Mouse (Mus musculus): ENCODE data around the gene Ntm.
A peak's percentile ranks its signal among the peaks of the same experiment; 100 is the strongest.

Gene Ntm

GRCm38 (mm10) chr9:29962978-29963377 is at the start of gene Ntm:
TSS of gene Ntm (minus strand) at chr9:29963141.
- DNase-seq (ENCODE audit: low spot score in 2 of 2) = no peak

DNA sequence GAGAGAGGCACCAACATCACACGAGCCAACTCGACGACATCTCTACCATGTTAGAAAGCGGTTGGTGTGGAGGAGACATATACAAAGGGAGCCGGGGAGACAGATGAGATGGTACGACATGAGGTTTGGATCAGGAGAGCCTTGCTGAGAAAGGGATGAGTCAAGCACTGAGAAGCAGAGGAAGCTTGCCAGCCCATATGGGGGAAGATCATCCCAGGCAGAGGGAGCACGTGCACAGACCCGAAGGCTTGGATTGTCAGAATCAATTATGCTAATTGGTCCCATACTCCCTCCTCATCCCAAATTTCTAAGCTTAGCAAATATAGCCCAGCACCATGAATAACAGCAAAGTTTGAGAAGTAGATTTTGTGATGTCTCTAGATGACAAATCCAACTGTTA is 42.8 kb upstream of the Ntm start:
- DNase-seq (ENCODE audit: low spot score in 2 of 2) = no peak

DNA sequence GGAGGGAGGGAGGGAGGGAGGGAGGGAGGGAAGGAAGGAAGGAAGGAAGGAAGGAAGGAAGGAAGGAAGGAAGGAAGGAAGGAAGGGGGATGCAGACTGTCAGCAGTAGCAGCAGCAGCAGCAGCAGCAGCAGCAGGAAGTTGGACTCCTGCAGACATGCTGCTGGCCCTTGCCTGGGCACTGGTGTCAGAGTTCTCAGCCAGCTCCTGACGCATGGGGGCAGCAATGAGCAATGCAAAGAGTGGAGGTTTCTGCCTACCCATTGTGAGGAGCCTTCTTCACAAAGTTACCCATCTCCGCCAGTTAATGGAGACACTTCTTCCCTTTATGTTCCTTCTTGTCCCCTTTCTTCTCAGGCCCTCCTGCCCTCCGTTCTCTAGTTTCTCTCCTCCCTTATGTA is 40.7 kb upstream of the Ntm start:
- peak; percentile 54 to 66 for DNase-seq (ENCODE audit: low spot score in 2 of 2)

GRCm38 (mm10) chr9:29981177-29981915 is 18.4 kb upstream of the Ntm start:
- no peak for DNase-seq (ENCODE audit: low spot score in 2 of 2)

DNA sequence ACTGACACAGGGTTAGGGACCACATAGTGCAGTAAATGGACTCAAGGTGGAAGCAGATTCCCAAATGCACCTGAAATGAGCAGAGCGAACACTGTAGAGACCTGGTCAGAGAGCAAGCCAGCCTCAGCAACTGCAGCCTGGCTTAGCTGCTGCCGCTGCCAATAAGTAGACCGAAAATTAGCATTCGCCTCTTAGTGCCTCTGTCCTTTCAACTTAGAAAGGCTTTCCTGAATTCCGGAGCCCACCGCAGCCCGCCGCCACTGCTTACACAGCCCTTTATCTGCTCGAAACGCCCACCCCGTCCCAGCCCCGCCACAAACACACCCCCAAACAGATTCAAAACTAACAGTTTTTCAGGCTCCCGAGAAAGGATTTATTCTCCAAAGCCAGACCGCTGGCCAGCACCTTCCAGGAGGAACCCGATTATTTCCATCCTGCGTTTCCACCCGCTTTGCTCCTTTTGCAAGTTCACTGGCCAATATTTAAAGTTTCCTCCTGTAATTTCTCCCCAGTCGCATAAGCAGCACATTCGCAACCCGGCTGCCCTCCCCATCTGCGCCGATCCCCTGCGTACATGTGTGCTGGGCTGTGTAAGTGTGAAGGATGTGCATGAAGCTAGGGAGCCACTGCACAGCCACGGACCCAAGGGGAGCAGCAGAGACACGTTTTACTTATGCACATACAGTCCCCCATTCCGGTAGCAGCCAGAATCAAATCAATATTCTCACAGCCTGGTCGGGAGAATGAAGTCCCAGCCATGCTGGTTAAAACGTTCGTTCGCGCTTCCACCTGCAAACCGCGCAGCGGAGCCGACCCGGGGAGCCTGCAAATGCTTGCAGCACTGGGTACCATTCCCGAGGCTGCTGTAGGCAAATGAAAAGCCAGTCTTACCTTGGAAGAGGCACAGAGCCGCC is 730 bp downstream of the Ntm start:
- no peak for DNase-seq (ENCODE audit: low spot score in 2 of 2)

DNA sequence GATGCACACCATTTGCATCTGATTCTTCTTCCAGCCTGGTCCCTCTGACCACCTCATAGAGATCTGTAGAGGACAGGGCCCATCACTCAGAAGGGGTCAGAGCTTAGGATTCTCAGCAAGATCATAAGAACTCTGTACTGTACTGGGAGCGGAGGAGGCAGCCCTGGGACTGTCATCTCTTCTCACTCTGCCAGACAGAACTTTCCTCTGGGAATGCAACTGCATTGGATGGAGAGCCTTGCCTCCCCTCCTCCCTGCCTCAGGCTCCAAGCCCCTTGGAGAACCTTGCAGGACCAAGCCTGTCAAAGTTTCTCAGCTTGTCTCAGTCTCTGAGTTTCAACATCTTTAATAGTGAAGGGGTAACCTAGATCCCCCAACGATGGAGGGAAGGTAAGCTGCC is 1.4 kb downstream of the Ntm start:
- no peak for DNase-seq (ENCODE audit: low spot score in 2 of 2)

- no peak for DNase-seq (ENCODE audit: low spot score in 2 of 2)
These were observed 2.2 kb downstream of the Ntm start for GRCm38 (mm10) chr9:29960741-29961140.

GRCm38 (mm10) chr9:29960236-29960635 is 2.7 kb downstream of the Ntm start:
- no peak for DNase-seq (ENCODE audit: low spot score in 2 of 2)

GRCm38 (mm10) chr9:29956936-29957335 is 6.0 kb downstream of the Ntm start:
- DNase-seq (ENCODE audit: low spot score in 2 of 2) = no peak

GRCm38 (mm10) chr9:29954031-29954430 is 8.9 kb downstream of the Ntm start:
- no peak for DNase-seq (ENCODE audit: low spot score in 2 of 2)

GRCm38 (mm10) chr9:29949041-29949440 is 13.9 kb downstream of the Ntm start:
- DNase-seq (ENCODE audit: low spot score in 2 of 2) = no peak

DNA sequence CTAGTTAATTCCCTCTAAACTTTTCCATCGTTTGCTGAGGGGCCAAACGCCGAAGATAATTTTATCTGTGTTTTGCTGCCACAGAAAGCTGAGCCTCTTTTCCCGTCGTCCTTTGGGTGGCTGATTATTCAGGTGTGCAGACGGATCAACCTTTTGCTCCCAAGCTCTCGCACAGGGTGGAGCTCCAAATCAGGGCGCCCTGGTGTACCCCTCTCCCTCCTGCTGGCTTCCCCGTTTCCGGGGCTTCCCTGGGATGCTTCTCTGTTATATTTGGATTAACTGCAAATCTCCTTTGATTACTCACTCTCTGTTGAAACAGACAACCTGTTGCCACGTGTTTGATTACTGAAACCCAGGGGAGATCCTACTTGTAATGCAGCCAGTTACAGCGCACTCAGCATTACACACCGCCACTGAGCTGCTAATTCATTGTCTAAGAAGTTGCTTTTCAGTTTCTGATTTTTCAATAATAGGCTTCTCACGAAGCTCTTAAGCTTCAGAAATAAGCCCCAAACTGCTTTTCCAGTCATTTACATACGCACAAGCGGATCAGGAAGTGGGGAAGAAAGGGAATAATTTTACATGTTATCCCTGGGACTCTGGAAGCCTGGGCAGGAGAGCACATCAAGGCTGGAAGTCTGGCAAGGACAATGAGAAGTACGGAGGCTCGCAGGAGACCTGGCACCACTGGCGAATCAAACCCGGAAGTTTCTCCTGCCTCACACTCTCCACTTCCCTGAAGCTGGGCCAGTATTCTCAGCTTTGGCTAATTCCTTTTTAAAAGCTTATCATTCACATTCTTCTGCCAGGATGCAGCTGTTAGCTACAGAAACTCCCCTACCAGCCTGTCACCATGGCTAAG is 19.5 kb downstream of the Ntm start:
- no peak for DNase-seq (ENCODE audit: low spot score in 2 of 2)

DNA sequence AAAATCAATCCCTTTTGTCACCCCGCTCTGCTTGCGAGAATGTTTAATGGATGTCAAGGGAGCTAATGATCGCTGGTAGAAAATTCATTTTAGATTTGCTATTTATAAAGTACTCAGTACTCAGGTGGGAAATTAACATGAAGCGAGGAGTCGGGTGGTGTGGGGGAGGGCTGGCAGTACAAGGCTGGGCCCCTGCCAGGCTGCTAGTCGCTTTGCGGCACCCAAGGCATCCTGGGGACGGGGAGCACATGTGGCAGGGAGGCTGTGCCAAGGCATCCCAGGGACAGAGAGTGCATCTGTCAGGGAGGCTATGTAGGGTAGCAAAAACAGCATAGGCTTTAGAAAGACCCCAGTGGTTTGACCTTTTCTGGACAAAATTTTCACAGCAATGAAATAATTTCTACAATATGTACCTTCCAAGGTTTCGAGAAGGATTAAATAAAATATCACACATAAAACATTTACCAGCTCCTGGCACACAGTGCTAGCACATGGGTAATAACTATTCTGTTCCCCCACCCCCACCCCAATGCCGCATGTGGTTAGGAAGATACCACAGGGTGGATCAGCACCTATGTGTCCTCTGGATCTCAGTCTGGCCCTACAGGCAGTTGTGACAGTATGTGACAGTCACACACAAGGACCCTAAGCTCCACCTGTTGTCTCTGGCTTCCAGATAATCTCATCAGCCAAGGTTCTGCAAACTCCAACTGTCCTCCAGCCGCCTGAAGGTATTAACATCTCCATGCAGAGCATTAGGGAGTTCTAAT is 20.6 kb downstream of the Ntm start:
- DNase-seq (ENCODE audit: low spot score in 2 of 2) = no peak

GRCm38 (mm10) chr9:29939517-29940034 is 23.4 kb downstream of the Ntm start:
- DNase-seq (ENCODE audit: low spot score in 2 of 2) = no peak

- DNase-seq (ENCODE audit: low spot score in 2 of 2) = no peak
These were observed 34.1 kb downstream of the Ntm start for GRCm38 (mm10) chr9:29928796-29929195.

DNA sequence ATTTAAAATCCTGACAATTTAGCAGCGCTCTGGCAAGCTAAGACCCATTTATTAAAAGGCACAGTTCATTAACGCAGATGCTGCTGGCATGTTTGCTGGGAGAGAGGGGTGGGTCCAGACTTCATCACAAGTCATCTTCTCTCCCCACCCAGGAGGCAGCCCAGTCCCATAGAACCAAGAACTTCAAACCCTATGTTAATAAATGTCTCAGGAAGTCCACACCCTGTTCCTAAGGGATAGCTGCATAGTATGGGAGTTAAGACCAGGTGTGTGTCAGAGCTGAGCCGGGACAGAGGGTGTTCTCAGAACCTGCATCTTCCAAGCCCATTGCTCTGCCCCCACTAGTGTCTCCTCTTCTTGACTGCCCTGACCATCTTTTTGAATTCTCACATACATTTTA is 37.6 kb downstream of the Ntm start:
- DNase-seq (ENCODE audit: low spot score in 2 of 2) = no peak

DNA sequence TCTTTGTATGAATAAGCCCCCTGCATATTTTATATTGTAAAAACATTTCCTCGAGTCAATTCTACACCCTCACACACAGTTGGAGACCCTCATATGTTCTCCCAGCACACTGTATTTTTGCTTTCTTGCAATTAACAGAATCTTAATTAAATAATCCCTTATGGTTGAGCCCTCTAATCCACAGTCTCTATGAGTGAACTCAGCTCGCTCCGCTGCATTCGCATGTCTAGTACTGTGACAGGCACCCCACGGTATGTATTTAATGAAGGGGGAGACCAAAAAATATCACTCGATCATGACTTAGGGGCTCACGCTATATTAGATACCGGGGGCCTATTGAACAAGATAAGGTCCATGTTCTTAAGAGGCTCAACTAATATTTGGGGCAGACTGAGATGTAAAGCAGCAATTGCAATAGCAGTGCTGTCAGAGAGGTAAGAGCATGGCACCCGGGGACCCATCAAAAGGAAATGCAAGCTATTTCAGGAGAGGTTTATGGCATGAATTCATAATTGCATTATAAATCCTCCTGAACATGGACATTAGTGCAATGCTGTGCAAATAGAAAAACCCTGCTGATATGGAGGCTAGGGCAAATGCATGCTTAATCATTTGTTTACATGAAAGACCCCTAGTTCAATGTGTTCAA is 64.4 kb downstream of the Ntm start:
- no peak for DNase-seq (ENCODE audit: low spot score in 2 of 2)

DNA sequence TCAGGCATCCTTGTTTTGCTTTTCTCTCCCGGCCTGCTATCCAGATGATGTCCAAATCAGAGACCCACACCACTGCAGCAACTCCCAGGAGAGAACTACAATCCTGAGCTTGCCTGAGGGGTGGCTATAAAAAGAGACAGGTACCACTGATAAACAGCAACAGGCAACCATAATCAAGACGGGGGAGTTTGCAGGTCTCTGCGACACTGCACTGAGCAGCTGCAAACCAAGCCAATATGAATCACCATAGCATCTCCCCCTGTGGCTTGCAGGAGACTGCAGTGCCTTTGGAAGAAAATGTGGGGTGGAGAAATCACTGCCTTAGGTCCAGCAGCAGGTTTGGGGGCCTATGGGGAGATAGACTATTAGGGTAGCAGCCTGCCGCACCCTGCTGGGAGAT is 65.5 kb downstream of the Ntm start:
- no peak for DNase-seq (ENCODE audit: low spot score in 2 of 2)

DNA sequence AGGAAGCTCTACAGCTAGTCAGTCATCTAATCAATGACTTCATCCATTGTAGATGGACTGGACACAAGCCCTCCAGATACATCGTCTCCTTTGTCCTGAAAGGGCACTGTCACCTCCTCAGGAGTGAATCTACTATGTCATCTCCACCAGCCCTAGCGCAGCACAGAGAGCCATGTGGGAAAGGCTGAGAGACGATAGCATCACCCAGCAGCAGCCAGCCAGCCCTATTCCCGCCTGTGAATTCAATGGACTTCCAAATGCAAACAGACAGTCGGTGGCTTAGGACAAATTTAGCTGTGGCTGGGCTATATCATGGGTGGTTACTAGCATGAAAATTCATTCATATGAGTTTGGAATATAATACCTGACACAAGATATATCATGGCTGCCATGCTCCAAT is 70.1 kb downstream of the Ntm start:
- no peak for DNase-seq (ENCODE audit: low spot score in 2 of 2)

GRCm38 (mm10) chr9:29888712-29889111 is 74.2 kb downstream of the Ntm start:
- DNase-seq (ENCODE audit: low spot score in 2 of 2) = no peak

- no peak for DNase-seq (ENCODE audit: low spot score in 2 of 2)
These were observed 75.0 kb downstream of the Ntm start for GRCm38 (mm10) chr9:29887924-29888323.
